Mouse (Mus musculus) megakaryocyte, adult 5-6 weeks (primary cell): Measurements from ENCODE around the gene Hist1h3g. TPM values are rescaled to one million over a fixed set of nuclear protein-coding genes. Genes with fewer than 3 reads are reported as not detected.
"Not testable (repeated sequence)": the region's sequence is repeated elsewhere in the genome, so short reads cannot be mapped to it uniquely, and the experiment has no call there.

Experiments
- ATAC-seq: 2 replicates; pipeline ENCODE4 v1.8.0; 2016; ENCODE audit warnings: mild to moderate bottlenecking, inconsistent platforms; ENCODE audit not compliant: poor library complexity, severe bottlenecking
- total RNA-seq, 2 experiments: library from RNA; stranded (forward) in 1 of 2; stranded (reverse) in 1 of 2; fragments of 153-499, 151-499 nt in 1 of 2; fragments of 221-1000, 200-1000 nt in 1 of 2; gene quantifications; 2 replicates each; pipeline versions ENCODE4 v1.2.3 to v1.2.4; 2015 to 2017

The Hist1h3g gene
- total RNA-seq, 2 experiments from 2014 or later: 225 to 441 TPM

GRCm38 (mm10) chr13:23533560-23534367 is 1.5 kb upstream of the Hist1h3g start, which contains the start of gene Hist1h2af:
TSS of gene Hist1h2af (plus strand) at chr13:23533906.
- ATAC-seq: peak; percentile 15

GRCm38 (mm10) chr13:23534368-23535131 is 672 bp upstream of the Hist1h3g start:
- ATAC-seq: no peak

- no peak for ATAC-seq
These were observed 1.0 kb downstream of the Hist1h3g start for GRCm38 (mm10) chr13:23536076-23536822.

- no peak for ATAC-seq
These were observed 1.9 kb downstream of the Hist1h3g start for GRCm38 (mm10) chr13:23537006-23537710.

- ATAC-seq: peak; percentile 39; the same call in 1 of the 2 replicates
These were observed 3.0 kb downstream of the Hist1h3g start for GRCm38 (mm10) chr13:23538249-23538648.

GRCm38 (mm10) chr13:23539821-23540220 is 4.6 kb downstream of the Hist1h3g start:
- not testable (repeated sequence) for ATAC-seq

- no peak for ATAC-seq
These were observed 6.3 kb downstream of the Hist1h3g start for GRCm38 (mm10) chr13:23541497-23541896.

GRCm38 (mm10) chr13:23542225-23542980 is 7.2 kb downstream of the Hist1h3g start:
- ATAC-seq: not testable (repeated sequence)

- ATAC-seq: peak; percentile 88
These were observed 7.9 kb downstream of the Hist1h3g start, which contains the start of gene Hist1h2bh for GRCm38 (mm10) chr13:23542999-23543607. TSS of gene Hist1h2bh (minus strand) at chr13:23543392.

GRCm38 (mm10) chr13:23543965-23544786 is 9.0 kb downstream of the Hist1h3g start, which contains the start of gene Hist1h3f:
TSS of gene Hist1h3f (plus strand) at chr13:23544052.
- peak; percentile 83 for ATAC-seq

GRCm38 (mm10) chr13:23544787-23545120 is 9.5 kb downstream of the Hist1h3g start:
- ATAC-seq: peak; percentile 14; the same call in 1 of the 2 replicates

GRCm38 (mm10) chr13:23546694-23547093 is 11.5 kb downstream of the Hist1h3g start:
- no peak for ATAC-seq

GRCm38 (mm10) chr13:23550761-23551145 is 15.5 kb downstream of the Hist1h3g start:
- ATAC-seq: no peak

GRCm38 (mm10) chr13:23551146-23551834 is 16.1 kb downstream of the Hist1h3g start, which contains the start of gene Hist1h4f:
TSS of gene Hist1h4f (minus strand) at chr13:23551648.
- ATAC-seq: peak; percentile 60

- no peak for ATAC-seq
These were observed 17.0 kb downstream of the Hist1h3g start for GRCm38 (mm10) chr13:23551931-23552914.

GRCm38 (mm10) chr13:23552962-23553361 is 17.7 kb downstream of the Hist1h3g start, which contains the start of gene Hist1h1d:
TSS of gene Hist1h1d (plus strand) at chr13:23553262.
- ATAC-seq: no peak
